Mouse (Mus musculus) myocyte (in vitro differentiated cells): ENCODE measurements around the gene Chrd.

Experiments
- CEBPB ChIP-seq: IDR thresholded peaks from 2 replicates; pipeline ENCODE4 v1.6.1; 2011; ENCODE audit warnings: mild to moderate bottlenecking, moderate library complexity; ENCODE audit not compliant: poor library complexity, insufficient read depth, severe bottlenecking
- E2F4 ChIP-seq: IDR thresholded peaks from one replicate; pipeline ENCODE4 v1.6.1; 2011; ENCODE audit warnings: mild to moderate bottlenecking, control low read depth, moderate library complexity; ENCODE audit not compliant: insufficient read depth
- MAX ChIP-seq: IDR thresholded peaks from one replicate; pipeline ENCODE4 v1.6.1; 2011; ENCODE audit warnings: low read depth, mild to moderate bottlenecking, control low read depth
- MYOD1 ChIP-seq, 3 experiments: IDR thresholded peaks; one replicate each; pipeline ENCODE4 v1.6.1; 2011; ENCODE audit warnings: control low read depth in 2 of 3, low read depth in 2 of 3, mild to moderate bottlenecking in 2 of 3, moderate library complexity in 1 of 3; ENCODE audit not compliant: insufficient read length in 2 of 3, control insufficient read depth in 1 of 3
- MYOG ChIP-seq, 3 experiments: IDR thresholded peaks; one replicate each; pipeline ENCODE4 v1.6.1; 2011; ENCODE audit warnings: control low read depth in 2 of 3, low read depth in 2 of 3, mild to moderate bottlenecking in 2 of 3; ENCODE audit not compliant: insufficient read length in 2 of 3, control insufficient read depth in 1 of 3, insufficient read depth in 1 of 3
- POLR2A ChIP-seq: IDR thresholded peaks from one replicate; pipeline ENCODE4 v1.6.1; 2011; ENCODE audit warnings: low read depth, mild to moderate bottlenecking, control low read depth, moderate library complexity; ENCODE audit not compliant: insufficient read length
- POLR2AphosphoS2 ChIP-seq: IDR thresholded peaks from one replicate; pipeline ENCODE4 v1.6.1; 2011; ENCODE audit warnings: low read depth, control low read depth; ENCODE audit not compliant: insufficient read length
- REST ChIP-seq: IDR thresholded peaks from one replicate; pipeline ENCODE4 v1.6.1; 2011; ENCODE audit warnings: mild to moderate bottlenecking, control low read depth, moderate library complexity; ENCODE audit not compliant: insufficient read depth, insufficient read length
- TCF12 ChIP-seq: IDR thresholded peaks from one replicate; pipeline ENCODE4 v1.6.1; 2011; ENCODE audit warnings: mild to moderate bottlenecking, control low read depth; ENCODE audit not compliant: poor library complexity, insufficient read depth, severe bottlenecking
- TCF3 ChIP-seq: IDR thresholded peaks from one replicate; pipeline ENCODE4 v1.6.1; 2011; ENCODE audit warnings: low read depth, control low read depth; ENCODE audit not compliant: insufficient read length
- USF1 ChIP-seq: IDR thresholded peaks from one replicate; pipeline ENCODE4 v1.6.1; 2011; ENCODE audit warnings: low read depth, mild to moderate bottlenecking, control low read depth, moderate library complexity

DNA sequence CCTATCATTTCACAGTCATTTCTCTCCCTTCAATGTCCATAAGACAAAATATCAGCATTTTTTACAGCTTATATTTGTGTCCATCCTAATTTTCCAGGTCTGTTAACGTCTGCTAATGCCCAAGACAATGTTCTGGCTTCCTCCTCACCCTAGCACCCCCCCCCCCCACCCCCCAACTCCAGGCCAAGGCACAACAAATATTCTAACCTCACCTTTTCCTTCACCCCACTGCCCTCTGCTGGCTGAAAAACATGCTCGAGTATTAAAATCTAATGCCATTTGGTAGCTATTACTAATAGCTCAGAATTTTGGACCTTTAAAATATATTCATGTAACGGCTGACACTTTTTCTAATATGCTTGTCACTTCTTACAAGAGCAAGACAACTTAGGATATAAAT, 28.8 kb downstream of the Chrd start:
- TF ChIP-seq REST (no peak), USF1 (no peak), POLR2A (no peak), MAX (no peak), TCF12 (no peak), E2F4 (no peak), CEBPB (no peak), MYOG (IDR thresholded peaks at IDR 0.05; ENCODE audit: control insufficient read depth in 1 of 3, insufficient read depth in 1 of 3, insufficient read length in 2 of 3, low read depth in 2 of 3) (no peak), MYOD1 (IDR thresholded peaks at IDR 0.05; ENCODE audit: control insufficient read depth in 1 of 3, insufficient read length in 2 of 3, low read depth in 2 of 3) (no peak), TCF3 (no peak), POLR2AphosphoS2 (no peak)
